Mouse (Mus musculus) retina, adult 2 months (tissue): ENCODE data around the gene Meis2.

Experiments used
- DNase-seq: peaks from one replicate; pipeline ENCODE4 v3.0.0-alpha.2; 2012; ENCODE audit warnings: low read depth, low spot score

The Meis2 gene

DNA sequence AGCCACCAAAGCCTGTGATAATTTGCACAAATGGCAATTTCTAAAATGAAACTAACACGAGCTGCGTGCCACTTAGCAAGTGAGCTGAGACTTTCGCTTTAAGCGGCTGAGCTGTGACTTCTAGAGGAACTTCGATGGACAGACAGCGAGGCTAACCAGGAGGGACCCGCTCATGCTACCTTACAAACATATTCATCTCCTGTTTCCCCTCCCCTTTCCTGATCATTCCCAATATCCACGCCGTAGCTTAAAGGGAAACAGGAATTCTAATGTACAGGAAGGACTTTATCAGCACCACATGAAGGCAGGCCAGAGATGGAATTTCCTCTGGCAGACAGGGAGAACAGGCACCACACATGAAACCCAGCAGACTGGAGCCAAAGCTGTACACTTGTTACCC lies 15.9 kb downstream of the Meis2 start:
- DNase-seq: no peak

DNA sequence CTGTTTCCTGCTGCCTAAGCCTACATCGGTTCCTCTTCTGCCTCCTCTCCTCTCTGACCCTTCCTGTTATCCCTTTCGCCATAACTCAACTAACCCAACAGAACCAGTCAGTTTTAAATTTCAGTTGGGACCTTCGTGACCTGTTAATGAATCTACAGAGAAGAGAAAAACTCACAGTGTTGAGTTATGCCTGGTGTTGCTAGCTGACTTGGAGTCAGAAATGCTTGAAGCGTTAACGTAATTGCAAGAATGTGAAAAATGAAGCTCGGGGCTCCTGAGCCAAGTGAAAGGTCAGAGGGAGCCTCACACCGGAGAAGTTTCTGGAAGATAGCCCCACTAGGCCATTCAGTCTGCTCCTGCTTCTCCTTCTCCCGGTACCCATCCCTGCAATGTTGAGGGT lies 18.3 kb downstream of the Meis2 start:
- DNase-seq: no peak

DNA sequence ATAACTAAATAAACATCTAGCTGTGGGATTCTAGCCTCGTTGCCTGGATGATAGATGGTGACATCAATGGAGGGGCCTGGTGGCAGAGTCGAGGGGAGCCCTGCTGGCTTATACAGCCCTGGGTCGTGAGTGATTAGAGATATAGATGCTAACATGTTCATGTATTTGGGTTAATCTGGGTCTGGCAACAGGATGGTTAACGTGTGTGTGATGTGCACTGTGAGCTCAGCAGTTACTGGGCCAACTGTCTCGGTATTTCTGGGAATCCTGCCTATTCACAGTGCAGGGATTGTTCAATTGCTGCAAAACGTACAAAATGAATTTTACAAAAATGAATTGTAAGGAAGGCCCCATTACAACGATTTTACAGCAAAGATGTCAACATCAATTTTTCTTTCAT lies 20.6 kb downstream of the Meis2 start:
- DNase-seq: no peak

DNA sequence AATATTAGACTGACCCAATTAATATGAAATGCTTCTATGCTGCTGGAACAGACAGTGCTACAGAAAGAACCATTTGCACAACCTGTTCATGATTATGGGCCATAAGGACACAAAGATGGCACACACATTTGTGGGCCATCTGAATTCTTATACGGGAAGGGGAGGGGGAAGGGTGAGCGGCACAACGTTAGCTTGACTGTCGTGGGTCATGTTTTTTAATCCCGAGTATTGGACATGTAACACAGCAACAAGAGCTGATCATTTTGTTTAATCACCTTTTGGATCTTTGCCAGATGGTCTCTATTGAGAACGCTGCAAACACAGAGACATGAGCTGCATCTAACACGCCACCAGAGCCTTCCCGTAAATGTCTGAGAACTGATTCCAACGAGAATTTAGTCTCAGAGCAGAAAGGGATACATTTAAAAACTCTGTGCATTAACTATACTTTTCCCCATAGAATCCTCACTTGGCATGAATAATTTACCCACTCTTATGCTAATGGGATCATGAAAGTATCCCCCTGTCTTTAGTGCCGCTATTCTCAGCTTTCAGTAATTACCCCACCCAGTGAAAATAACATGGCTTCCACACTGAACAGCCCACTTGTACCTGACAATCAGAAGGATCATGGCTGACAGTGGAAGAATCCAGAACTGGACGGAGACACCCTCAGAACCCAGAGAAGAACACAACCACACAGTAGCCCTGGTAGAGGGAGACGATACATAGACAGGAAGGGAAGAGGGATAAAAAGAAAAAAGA lies 22.5 kb downstream of the Meis2 start:
- DNase-seq: no peak

DNA sequence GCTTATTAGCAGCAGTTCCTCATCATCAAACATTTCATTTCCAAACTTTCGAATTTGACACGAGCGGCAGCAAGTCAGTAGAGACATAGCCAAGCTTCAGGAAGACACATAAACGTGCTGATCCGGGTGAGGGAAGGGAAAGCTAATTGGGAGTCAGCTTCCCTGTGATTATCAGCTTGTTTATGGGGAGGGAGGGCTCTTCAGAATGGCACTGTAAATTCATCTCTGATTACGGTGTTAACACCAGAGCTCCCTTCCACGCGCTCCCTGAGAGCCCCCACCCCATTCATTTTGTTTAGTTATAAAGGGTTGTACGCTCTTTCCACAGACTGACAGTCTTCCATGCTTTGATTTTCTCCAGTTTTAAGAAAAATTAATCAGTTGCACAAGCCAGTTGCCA lies 23.2 kb downstream of the Meis2 start:
- no peak for DNase-seq

DNA sequence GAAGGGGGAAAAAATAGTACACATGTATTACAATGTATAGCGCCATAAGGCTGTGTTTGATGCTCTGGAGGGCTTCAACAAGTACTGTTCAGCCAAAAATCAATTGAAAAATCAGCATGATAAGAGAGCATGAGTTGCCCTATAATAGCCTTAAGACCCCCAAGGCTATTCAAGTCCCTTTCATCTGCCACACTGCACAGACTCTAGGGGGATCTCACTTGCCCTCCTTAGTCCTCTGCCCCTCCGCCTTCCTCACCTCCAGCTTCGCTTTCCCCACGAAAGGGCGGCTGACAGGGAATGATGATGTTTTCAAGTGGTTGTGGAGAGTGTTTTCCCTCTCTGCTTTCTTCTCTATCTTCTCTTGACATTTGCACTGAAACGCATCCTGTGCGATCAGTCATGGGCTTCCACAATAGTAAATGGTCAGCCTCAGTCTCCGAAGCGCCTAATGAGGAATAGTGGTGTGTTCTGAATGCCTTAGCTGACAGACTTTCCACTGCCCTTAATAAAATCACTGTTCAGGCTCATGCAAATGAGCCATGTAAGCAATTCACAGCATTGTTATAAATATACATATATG lies 23.9 kb downstream of the Meis2 start:
- DNase-seq: no peak

DNA sequence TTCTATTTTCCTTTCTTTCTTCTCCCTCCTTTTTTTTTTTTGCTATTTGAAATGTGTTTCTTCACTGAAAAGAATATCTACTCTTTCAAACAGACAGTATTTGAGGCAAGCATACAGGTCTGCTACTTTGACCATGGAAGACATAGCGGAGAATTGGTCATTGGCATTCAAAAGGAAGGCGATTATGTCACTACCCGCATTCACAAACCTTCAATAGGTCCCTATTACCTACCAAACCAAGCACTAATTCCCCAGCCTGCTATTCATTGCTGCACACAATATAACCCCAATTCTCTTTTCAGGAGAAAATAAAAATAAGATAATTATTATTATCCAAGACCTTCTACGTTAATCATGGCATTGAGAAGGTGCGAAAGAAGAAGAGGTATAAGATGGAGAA lies 30.3 kb downstream of the Meis2 start:
- no peak for DNase-seq

DNA sequence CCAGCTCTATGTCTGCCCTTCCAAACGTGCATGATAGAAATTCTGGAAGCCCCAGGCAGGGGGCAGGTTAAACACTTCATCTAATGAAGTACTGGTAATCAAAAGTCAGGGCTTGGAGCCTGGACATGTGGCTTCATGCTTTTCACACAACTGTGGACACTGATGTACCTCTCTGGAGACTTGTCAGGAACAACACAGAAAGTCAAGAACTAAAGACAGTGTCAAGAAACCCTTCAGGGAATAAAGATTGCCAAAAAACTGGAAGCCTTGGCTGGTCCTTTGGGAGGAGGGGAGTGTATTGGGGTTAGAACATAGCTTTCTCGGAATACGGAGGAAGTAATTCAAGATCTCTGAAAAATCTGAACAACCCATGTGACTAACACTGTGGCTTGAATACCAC lies 37.5 kb downstream of the Meis2 start:
- no peak for DNase-seq

DNA sequence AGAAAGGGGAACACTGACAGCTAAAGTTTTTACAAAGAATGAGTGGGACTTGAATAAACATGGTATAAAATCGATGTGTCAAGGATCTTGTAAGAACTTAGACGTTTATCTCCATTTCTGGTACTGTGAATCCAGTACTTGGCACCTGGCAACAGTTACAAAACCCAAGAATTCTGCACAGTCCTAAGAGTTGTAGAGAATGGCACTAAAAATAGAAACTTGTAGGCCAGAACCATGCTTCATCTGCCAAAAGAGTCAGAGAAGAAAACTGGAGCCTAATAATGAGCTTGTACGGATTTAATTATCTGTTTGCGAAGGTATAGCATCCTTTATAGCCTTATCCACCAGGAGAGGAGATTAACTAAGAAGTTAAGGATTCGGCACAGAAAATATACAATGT lies 42.8 kb downstream of the Meis2 start:
- DNase-seq: no peak

DNA sequence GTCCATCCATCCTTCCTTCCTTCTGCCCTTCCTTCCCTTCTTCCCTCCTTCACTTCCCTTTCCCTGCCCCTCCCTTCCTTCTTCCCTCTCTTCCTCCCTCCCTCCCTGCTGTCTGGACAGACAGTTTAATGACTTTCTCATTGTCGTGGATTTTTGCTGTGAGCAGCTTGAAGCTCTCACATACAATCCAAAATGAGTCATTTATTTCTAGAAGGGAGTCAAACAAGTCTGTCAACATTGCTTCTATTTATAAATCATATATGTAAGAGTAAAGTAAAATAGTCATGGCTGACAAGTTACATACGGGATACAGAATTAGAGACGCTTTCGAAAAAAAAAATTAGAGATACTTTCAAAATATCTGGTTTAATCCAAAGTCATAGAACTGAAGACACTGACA lies 43.7 kb downstream of the Meis2 start:
- no peak for DNase-seq

DNA sequence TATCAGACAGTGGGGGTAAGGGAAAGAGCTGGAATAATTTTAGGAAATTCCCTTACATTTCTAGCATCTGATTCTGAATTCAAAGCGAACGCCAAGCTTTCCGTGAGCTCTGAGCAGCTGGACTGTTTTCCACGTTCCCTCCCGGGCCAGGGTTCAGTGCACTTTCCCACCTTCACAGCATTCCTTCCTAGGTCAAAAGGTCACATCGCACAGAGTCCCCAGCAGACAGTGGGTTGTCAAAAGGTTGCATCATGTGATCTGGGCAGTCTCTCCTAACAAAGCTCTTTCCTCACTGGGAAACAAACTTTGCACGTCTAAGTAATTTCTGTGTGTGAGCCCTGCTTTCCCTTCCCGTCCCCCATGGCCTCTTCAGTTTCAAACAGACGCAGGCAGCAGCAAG lies 44.6 kb downstream of the Meis2 start:
- DNase-seq: no peak

DNA sequence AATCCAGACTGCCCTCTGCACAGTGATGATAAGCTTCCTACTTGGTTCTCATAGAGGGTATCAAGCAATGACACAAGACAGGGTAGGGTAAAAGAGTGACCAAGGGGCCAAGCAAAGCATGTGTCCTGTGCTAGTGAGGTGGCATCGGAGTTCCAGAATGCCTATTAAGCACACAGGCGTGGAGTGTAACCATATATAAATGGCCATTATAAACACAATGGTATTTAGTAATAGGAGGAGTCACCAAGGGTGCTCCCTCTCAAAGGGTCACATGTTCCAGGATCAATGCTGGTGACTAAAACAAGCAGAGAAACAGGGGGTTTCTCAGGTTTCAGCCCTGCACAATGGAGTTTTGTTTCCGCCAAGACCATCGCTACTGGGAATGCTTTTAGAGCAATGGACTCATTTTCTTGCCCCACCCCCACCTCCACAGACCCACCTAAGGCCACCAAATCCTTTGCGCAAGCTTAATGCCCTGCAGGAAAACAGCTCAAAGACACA lies 45.1 kb downstream of the Meis2 start:
- no peak for DNase-seq

DNA sequence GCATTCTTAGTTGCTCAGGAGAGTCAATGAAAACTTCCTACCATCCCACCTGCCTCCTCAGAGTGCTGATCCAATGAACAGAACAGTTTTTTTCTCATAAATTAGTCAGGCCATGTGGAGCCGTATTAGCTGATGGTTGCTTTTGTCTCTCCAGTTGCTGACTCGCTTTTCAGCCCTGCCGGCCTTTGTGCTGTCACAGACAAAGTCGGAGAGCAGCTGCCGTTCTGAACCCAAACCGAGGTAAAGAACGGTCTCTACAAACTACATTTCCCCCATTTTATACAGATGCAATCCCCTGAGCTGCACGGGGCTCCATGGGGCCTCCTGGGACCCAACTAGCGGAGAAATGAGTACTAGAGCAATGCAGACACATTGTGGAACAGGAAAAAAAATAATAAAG lies 45.7 kb downstream of the Meis2 start:
- no peak for DNase-seq

DNA sequence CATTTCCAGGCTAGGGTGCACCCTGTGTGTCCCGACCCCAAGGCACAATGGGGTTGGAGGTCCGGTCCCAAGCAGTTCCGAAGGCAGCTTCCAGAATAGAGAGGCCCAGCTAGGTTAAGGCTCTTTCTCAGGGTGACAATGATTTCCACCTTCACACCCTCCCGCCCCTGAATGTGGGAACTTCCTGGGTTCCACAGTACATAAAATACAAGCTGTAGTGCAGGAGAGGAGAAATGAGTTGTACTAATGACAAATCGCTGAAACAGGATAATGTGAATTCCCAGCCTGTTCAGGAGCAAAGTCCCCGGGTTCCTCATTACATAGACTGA lies 46.2 kb downstream of the Meis2 start:
- DNase-seq: no peak

DNA sequence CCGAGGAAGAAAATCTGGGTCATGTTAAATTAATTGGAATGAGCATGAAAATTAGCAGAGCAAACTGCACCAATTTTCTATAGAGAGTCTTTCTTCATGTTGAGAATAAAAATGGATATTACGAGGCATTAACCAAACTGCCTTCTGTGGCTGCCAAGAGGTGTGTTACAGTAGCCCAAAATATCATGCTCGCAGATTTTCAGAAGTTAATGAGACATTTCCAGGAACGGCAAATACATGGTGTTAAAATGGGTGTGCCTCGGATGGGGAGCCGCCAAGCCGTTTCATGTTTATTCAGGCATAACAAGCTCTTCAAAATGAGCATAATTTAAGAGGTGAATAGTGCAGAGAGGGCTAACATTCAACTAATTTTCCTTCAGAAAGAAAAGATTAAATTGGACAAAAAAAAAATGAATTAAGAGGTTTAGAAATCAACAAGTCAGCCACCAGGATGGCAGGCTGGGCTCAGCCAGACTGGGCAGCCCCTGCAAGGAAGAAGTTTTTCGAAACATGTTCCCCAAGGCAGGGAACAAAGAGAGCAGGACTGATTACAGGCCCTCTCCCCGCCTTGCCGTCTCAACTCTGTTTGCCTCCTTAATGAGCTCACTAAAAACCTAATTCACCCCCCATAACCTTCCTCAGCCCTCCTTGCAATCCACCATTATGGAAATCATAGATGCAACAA lies 46.7 kb downstream of the Meis2 start:
- no peak for DNase-seq

DNA sequence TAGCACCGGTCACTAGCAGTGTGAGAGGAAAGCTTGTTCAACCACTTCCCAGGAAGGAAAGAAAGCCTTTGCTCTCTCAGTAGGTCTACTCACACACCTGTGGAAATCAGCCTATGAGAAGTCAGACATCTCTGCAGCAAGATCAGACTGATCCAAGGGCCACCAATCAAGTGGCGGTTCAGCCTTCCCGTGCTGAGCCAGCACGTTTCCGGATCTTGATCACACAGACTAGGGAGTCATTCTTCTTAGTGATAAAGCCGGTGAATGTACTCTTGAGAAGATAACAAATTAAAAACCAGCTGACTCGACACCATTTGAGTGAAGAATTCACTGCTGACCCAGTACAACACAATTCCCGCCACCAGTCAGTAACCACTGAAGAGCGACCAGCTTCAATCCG lies 50.1 kb downstream of the Meis2 start:
- no peak for DNase-seq

DNA sequence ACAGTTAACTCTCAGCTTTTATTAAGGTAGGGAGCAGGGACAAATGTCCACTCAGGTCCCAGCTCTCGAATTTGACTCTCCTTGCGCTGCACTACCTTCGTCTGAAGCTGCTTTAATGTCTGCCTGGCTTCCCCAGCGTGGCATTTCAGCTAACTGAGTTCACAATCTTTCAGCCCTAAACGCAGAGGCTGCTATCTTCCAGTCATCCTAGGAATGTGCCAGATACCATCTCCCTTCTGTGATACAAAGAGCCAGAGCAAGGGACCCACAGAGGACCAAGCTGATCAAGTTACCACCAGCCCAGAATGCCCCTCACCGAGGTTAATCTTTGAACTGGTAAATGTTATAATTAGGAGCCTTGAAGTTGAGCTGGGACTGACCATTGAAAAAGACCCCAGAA lies 55.2 kb downstream of the Meis2 start:
- DNase-seq: no peak

DNA sequence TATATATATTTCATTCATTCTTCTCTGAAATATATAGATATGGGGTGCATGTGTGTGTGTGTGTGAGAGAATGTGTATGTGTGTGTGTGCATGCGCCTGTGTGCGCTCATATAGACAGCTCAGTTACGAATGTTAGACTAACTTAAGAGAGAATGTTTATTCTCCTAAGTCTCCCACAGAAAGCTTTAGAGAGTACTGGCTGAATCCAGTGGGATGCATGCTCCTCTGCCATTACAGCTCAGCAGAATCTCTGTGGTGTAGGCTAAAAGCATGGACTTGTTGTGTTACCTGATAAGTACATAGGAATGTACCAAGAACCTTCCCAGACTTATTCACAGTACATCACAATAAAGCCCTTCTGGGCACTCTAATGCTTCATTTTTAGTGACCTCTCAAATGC lies 55.6 kb downstream of the Meis2 start:
- DNase-seq: no peak

DNA sequence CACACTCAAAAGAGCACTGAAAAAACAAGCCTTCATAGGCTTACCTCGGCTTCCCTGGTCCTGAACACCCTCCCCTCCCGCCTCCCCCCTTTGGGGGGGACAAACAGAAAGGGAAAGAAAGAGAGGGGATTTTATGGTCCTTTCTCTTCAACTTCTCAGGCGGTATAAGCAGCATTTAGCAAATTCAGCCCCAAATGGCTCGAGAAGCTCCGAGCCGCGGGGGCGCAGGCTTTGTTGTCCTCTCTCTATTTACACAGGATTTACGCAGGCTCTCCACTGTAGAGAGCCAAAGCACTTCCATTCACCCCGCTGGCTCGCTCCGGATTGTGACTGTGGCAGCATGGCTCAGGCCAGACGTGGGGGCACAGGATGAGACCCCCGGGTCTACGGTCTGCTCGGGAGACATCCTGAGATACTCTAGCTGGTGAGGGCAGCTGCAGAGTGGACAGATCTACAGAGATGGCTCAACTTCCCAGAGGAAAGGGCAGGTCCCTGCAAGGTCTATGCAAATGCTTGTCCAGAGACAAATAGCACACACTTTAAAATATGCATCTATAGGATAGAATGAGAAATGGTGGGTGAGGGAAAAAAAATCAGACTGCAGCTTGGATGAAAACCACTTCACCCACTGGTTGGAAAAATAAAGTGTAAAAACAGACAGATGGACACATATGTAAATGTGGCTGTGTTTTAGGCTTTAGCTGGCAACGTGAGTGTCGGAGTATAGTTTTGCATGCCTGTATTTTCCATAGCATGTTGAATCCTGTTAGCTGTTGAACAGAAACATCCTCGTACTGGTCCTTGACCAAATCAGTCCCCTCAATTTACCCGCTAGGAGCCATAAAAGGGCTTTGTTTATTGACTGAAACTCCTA lies 56.3 kb downstream of the Meis2 start:
- no peak for DNase-seq

DNA sequence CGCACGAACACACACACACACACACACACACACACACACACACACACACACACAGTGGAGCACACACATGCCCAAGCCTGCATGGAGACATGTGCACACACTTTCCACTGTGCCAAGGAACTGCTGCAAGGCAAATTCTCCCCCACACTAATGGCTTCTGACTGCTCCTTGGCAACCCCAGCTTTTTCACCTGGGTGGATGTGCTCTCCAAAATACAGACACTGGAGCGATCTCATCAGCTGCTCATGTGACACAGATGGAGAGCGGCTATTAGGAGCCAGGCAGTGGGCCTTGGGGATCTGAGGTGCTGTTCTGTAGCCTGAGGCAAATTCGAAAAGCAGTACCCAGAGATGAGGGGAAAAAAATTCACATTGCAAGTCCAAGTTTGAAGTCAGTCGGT lies 63.3 kb downstream of the Meis2 start:
- DNase-seq: no peak

DNA sequence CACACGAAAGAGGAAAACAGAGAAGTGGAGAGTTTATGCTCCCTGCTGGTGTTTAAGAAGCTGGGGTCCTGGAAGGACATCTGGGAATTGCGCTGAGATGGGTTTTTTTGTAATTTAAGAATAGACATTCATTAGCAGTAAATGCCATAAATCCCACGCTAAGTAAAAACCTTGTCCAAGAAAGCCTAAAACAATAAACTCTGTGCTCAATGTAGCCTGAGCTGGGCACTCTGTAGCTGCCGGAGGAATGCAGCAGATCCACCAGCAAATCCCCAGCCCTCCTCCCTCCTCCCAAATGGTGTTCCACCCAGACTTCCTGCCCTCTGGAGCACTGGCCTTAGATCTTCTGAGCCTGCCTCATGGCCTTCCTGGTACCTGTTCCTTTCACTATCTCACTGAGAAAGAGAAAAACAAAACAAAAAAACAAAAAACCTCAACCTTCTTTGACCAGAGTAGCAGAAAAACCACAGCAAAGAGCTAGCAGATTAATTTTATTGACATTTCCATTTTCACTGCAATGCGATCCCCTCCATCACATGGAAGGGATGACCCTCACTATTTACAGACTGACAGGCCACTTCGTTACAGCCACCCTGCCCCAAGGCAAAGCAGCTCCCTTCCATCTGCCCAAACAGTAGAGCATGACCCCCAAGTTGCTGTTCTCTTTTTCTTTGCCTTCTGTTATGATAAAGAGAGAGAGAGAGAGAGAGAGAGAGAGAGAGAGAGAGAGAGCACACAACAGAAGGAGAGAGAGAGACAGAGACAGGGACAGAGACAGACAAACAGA lies 64.1 kb downstream of the Meis2 start:
- no peak for DNase-seq
